Mouse (Mus musculus) kidney, postnatal 4 days (tissue): ENCODE measurements around the gene Olfr1393.
"Not testable (repeated sequence)": the region's sequence is repeated elsewhere in the genome, so short reads cannot be mapped to it uniquely, and the experiment has no call there.

Experiments used
- DNase-seq, 2 experiments: peaks; one replicate each; pipeline ENCODE4 v3.0.0; 2021; ENCODE audit warnings: mixed read lengths in 2 of 2

The Olfr1393 gene

DNA sequence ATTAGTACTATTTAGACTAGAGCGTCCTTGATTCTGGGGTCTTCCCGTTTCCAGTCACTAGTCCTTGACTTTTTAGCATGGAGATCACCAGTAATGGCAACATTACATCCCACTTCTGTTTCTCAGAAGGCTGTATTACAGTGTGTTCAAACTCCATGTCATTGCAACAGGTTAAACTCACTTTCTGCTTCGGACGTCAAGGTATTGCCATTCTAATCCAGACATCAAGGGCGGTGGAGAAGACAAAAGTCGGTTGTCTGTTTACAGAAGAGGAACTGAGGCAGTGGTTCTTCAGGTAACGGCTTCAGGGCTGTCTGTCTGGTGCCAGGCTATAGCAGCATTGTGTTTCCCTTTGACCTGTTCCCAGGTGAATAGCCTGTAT, 26.7 kb upstream of the Olfr1393 start:
- no peak for DNase-seq

DNA sequence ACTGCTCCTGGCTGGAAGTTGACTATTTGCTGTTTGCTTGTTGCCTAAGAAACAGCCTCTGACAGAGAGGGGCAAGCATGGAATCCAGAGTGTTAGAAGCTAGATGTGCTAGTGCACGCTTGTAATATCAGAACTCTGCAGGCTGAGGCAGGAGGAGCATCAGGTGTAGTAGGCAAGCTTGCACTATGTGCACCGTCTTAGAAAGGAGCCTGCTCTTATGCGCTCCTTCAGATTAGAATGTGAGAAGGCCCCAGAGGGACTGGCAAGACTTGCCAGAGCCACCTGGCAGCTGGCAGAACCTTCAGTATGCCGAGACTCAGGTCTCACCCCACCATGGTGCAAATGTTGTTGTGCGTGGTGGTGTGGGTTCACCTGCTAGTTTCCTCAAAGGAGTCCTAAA, 26.1 kb upstream of the Olfr1393 start:
- DNase-seq, result no peak

DNA sequence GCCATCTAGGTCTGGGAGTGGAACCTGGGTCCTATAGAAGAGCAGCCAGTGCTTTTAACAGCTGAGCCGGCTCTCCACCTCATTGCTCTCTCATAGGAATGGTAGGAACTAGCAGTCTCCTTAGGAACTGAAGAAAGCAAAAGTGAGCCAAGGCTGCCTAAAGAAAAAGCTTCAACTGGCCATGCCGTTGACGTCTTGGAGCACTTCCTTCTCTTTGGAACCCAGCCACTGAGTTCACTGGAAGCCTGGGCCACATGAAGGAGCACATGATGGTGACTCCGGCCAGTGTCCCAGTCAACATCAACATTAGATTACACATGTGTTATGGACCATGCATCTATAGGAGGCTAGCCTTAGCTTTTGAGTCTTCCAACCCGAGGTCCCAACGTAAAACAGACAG, 25.1 kb upstream of the Olfr1393 start:
- no peak for DNase-seq

DNA sequence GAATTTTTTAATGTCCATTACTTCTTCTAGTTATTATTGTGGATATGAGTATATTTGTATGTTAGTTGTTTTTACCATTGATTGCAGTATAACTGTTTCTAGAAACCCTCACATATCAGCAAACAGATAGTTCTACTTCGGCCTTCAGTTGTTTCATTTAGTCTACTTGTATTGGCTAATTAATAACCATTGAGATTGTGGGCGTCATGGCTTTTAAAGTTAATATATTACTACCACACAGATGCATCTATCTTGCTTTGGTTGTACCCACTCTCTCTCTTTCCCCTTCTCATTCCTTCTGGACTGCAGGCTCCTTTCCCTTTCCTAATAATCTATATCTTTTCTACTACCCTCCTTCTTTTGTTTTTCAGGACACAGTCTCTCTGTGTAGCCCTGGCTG, 18.8 kb upstream of the Olfr1393 start:
- no peak for DNase-seq

DNA sequence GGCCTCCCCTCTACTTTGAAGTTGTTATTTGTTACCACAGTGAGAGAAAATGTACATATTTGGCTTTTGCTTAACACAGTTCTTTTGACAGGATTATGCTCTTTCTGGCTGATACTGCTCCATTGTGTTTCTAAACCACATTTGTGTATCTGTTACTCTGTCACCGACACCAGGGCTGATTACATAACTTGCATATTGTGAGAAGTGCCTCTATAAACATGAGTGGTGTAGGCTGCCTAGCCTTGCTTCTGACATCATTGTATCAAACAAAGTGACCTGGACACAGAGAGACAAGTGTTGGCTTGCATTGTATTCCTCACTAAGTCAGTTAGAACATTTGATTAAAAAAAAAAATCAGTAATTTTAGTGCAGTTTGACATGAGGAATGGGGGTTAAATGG, 18.3 kb upstream of the Olfr1393 start:
- no peak for DNase-seq

DNA sequence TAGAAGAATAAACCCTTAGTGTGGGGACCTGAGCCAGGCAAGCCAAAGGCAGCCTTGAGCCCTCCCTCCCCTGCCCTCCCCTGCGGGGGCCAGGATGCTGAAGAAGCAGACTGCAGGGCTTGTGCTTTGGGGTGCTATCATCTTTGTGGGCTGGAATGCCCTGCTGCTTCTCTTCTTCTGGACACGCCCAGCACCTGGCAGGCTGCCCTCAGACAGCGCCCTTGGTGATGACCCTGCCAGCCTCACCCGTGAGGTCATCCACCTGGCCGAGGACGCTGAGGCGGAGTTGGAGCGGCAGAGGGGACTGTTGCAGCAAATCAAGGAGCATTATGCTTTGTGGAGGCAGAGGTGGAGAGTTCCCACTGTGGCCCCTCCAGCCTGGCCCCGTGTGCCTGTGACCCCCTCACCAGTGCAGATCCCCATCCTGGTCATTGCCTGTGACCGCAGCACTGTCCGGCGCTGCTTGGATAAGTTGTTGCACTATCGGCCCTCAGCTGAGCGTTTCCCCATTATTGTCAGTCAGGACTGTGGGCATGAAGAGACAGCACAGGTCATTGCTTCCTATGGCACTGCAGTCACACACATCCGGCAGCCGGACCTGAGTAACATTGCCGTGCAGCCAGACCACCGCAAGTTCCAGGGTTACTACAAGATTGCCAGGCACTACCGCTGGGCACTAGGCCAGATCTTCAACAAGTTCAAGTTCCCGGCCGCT, 17.3 kb upstream of the Olfr1393 start:
- DNase-seq, result peak; percentile 53 to 70

DNA sequence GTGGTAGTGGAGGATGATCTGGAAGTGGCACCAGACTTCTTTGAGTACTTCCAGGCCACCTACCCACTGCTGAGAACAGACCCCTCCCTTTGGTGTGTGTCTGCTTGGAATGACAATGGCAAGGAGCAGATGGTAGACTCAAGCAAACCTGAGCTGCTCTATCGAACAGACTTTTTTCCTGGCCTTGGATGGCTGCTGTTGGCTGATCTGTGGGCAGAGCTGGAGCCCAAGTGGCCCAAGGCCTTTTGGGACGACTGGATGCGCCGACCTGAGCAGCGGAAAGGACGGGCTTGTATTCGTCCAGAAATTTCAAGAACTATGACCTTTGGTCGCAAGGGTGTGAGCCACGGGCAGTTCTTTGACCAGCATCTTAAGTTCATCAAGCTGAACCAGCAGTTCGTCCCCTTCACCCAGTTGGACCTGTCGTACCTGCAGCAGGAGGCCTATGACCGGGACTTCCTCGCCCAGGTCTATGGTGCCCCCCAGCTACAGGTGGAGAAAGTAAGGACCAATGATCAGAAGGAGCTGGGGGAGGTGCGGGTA, 16.7 kb upstream of the Olfr1393 start:
- DNase-seq, result no peak

DNA sequence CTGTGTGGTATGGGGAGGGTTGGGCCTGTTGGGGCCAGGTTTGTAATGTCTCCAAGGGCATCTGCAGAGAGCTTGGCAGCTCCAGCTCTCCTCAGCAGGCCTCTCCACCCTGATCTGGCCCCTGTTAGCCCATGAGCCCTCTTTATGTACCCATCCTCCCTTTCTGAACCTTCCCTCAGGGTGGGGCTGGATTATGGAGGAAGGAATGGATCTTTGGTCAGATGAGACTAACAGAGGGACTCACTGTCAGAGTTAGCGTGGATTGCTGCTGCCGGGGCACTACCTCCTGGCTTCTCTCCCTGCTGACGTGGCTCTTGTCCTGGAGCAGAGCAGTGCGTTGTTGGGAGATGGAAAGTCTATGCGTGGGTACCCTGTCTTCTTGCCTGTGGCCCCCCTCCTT, 15.8 kb upstream of the Olfr1393 start:
- DNase-seq, result no peak

DNA sequence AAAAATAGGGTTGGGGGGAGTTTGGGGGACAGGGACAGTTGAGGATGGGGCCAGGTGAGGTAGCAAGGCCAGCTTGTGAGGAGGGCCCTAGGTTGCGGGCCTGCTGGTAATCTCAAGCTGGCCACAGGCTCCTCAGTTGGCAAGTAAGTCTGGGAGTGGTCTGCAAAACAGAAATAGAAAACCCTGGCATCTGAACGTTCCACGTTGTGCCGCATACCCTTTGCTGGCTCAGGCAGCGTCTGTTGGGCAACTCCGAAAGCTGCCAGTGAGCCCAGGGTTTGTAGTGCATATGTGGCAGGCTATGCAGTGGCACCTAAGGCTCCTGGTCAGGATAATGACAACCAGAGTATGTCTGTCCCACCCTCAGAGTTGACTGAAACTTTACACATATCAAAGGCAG, 15.0 kb upstream of the Olfr1393 start:
- no peak for DNase-seq

DNA sequence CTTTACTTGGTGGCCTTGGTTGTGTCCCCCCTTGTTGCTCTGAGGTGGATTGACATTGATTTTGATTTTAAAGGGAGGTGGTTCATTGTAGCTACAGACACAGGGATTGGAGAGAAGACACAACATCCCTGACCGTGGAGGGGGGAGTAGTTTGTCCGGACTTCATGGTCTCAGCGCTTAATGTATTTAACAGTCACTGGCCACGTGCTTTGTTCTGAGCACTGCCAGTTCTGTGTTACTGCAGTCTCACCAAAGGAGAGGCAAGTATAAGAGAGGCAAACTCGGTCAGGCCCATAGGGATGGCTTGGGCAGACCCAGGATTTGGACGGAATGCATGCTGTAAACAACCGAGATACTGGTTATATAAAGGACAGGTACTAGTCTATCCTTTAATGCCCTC, 14.0 kb upstream of the Olfr1393 start:
- no peak for DNase-seq

DNA sequence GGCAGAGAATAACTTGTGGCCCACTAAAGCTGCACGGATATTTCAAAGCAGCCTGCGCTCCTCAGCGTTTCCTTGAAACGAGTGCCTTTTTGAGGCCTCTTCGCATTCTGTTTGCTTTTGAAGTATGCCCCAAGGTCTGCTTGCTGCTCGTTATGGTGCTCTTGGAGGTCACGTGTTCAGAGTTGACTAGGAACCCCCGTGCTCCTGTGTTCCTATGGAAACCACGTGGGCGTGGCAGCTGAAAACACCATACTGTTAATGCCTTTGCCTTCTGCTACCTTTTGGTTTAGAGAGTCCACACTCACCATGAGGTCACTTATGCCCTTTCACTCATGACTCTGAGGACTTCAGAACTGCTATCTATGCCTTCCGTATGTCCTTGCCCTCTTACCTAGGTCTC, 13.5 kb upstream of the Olfr1393 start:
- DNase-seq, result no peak

DNA sequence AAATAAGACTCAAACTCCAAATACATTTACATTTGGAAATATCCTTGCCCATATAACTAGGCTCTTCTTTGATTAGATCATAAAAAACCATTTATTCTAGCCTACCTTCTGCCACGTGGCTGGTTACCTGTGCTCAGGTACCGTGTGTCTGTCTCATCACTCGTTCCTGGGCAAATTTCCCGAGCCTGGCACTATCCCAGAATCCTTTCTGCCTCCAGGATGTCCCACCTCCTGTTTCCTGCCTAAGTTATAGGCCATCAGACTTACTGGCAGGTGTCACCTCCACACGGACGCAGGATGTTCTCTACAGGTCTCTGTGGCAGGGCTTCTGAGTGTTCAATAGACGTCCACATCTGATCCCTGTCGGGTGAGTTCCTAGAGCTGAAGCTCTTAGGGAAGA, 13.0 kb upstream of the Olfr1393 start:
- no peak for DNase-seq

DNA sequence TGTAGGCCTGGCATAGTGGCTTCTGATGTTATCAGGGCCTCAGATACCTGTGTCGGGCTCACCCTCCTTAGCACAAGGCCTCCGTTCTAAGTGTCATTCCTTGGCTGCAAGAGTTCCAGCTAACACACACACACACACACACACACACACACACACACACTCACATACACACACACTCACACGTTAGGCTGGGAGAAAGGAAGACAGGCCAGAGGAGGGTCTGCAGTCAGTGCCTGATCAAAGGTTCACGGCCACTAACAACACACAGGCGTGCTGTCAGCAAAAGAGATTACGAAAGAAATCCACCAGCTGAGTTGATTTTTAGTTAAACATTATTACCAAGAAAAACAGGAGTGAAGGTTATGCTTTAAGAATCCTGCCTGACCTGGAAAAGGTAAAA, 11.4 kb upstream of the Olfr1393 start:
- peak in 1 of 2 experiments; percentile 30 for DNase-seq

DNA sequence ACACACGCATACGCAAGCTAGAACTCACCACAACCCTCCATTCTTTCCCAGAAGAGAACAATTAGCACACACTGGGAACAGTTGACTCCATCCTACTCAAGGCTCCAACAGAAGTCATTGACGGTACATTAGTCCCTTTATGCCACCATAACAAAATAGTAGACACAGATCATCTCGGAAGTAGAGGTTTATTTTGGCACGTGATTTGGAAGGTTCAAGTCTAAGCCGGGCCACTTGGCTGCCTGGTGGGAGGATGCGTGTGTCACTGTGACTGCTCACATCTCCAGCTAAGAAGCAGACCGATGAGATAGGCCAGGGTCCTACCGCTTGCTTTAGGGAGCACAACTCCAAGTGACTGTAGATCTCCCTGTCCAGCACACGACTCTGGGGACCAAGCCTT, 10.8 kb upstream of the Olfr1393 start:
- DNase-seq, result no peak

DNA sequence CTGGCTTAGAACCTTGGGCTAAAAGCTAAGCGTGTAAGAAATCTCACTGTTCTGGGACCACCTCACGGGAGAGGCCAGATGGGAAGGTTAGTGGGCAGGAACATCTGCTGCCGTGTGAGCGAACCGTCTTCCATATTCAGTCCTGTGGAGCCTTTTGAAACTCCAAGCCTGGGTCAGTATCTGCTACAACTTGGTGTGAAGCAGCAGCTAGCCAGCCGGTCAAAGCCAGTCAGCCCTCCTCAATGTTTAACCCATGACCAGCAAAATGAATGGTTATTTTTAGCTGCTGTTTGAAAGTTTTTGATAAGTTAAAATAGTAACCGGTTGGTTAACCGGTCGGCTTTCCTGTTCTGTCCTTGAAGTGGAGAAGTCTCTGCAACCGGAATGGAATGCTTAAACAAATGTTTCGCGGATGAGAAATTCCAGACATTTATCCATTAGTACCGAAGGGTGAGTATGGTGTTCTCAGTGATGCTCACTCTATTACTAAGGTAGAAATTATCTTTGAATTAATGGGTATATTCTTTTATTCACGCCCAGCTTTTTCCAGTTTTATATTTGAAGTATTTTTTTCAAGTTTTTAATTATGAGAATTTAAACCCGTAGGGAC, 10.0 kb upstream of the Olfr1393 start:
- DNase-seq, result no peak

DNA sequence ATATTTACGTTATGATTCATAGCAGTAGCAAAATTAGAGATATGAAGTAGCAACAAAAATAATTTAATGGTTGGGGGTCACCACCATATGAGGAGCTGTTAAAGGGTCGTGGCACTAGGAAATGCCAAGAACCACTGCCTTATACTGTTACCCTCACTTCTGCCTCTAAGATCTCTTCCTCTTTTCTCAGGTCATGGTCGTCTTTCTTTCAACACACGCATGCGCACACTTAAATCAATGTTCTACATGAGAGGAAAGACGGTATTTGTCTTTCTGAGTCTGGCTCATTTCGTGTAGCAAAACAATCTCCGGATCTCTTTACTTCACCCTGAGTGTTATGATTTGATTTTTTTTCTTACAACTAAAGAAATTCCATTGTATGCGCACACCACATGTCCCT, 8.3 kb upstream of the Olfr1393 start:
- DNase-seq, result no peak

DNA sequence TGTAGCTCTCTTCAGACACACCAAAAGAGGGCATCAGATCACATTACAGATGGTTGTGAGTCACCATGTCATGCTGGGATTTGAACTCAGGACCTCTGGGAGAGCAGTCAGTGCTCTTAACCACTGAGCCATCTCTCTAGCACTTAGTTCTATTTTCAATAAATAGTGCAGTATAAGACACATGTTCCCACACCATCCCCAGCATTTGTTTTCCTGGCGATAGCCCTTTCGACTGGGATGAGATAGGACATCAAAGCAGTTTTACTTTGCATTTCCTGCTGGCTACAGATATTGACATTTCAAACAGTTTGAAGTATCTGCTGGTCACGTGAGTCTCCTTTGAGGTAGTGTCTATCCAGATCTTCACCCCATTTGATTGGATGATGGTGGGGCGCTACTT, 7.7 kb upstream of the Olfr1393 start:
- no peak for DNase-seq

DNA sequence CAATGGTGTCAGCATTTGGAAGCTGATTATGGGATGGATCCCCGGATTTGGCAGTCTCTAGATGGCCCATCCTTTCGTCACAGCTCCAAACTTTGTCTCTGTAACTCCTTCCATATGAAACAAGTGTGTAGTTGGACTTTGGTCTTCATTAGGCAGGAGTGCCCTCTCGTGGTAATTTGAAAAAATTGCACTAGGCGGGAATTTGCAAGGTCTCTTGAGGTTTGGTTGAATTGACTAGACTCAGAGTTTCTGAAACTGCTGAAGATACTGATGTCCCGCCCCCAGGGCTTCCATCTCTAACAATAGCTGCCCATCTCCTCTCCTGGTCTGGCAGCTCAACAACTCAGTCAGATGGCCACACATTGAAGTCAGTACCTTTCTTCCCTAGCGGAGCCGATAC, 6.8 kb upstream of the Olfr1393 start:
- peak; percentile 38 to 54 for DNase-seq

DNA sequence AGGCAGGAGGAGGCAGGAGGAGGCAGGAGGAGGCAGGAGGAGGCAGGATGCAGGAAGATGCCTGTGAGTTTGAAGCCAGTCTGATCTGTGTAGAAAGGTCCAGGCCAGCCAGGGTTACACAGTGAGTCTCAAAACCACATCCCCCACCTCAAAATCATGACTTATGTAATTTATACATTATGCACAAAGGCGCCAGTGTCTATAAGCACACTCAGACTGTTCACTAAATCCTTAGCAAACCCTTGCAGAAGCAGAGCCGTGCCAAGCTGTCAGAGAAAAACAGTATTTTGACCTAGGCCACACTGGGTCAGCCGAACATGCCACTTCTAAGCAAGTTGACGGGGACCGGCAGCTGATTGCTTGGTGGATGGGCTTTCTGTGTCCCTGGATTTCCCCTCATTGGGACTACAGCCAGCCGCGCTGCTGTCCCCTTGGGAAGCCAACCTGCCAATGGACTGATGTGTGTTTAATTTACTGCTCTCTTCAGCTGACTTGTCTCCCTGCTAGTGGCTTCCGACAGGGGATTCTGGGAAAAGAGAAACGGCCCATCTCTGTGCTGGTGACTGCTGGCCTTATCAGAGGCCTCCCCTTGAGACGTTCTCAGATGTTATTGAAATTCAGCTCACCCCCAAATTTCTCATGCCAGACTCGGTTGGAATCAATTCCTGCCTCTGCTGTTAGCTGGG, 4.1 kb upstream of the Olfr1393 start:
- DNase-seq, result no peak

DNA sequence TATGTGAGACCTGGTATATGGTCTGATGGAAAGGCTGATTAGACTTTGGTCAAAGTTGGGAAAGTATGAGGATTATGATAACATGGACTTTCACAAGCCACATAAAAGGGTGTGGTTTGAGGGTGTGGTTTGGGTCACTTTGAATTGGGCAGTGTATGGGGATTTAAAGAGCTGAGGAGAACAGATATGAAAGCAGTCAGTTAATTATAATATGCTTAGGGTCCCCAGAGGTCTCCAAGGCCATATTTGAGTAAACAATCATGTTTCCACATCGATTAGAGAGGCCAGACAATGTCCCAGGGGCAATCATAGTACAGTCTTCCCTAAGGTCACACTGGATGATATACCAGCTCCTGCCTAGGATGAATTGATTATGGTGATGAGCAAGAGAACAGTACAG, 6.9 kb downstream of the Olfr1393 start, which contains the start of gene Olfr1392:
Olfr1392 (plus strand) TSS at position 301 of the 400 bp plus-strand sequence.
- not testable (repeated sequence) for DNase-seq

DNA sequence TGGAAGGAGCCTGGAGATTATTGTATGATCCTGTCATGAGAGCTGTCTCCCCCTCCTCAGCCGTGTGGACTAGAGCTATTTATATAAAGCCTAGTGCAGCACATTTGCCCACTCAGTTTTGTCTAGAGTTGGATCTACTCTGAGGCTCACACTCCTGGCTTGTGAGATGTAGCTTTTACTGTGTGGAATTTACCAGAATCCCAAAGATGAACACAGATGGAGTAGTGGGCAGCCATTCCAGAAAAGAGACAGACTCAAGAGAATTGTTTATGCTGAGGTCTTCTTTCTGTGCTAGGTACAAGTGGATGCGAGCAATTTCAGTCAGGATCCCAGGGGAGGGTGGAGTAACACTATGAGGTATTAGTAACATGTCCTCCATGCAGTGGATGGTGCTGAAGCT, 9.1 kb downstream of the Olfr1393 start:
- no peak for DNase-seq

DNA sequence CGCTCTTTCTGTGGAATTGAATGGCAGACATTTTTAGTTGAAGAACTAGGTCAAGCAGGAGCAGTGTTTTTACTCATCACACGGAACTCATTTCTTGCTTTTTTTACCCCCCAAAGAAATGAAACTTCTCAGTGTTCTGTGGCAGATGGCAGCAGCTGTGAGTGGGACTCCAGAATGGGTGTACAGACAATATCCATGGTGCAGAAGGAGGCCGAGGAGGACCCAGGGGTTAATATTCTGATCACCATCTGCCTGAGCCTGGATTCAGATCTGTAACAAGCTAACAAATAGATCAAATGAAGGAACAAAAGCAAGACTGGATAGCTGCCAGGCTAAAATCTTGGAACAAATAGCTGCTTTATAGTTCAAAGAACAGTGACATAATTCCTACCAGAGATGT, 14.7 kb downstream of the Olfr1393 start:
- DNase-seq, result no peak

DNA sequence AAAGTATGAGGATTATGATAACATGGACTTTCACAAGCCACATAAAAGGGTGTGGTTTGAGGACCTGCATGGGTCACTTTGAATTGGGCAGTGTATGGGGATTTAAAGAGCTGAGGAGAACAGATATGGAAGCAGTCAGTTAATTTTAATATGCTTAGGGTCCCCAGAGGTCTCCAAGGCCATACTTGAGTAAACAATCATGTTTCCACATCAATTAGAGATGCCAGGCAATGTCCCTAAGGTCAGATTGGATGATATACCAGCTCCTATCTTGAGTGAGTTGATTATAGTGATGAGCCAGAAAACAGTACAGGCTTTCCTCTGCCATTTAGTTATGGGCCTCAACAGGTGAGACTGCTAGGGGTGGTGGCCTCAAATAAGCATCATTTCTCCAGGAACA, 26.3 kb downstream of the Olfr1393 start, which contains the start of gene Olfr10:
Olfr10 (plus strand) TSS at position 301 of the 400 bp plus-strand sequence.
- DNase-seq, result no peak

DNA sequence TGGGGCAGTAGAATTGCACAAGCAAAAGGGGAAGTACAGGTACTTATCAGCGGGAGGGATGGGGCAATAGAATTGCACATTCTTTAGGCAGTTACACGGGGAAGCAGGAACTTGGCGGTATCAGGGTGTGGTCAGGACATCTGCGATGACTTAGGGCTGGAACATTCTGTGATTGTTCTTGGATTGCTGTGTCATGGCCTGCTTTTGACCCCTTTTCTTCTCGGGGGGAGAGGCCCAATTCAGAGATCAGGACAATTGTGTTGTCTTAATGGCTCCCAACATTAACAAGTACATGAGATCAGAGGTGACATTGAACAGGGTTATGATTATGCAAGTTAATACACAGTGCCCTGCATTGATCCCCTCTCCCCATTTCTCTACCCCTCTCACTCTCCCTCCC, 30.4 kb downstream of the Olfr1393 start:
- DNase-seq, result not testable (repeated sequence)
